Mouse (Mus musculus): ENCODE measurements around the gene Poglut1.
"Not testable (repeated sequence)": the region's sequence is repeated elsewhere in the genome, so short reads cannot be mapped to it uniquely, and the experiment has no call there.

Poglut1 gene

DNA sequence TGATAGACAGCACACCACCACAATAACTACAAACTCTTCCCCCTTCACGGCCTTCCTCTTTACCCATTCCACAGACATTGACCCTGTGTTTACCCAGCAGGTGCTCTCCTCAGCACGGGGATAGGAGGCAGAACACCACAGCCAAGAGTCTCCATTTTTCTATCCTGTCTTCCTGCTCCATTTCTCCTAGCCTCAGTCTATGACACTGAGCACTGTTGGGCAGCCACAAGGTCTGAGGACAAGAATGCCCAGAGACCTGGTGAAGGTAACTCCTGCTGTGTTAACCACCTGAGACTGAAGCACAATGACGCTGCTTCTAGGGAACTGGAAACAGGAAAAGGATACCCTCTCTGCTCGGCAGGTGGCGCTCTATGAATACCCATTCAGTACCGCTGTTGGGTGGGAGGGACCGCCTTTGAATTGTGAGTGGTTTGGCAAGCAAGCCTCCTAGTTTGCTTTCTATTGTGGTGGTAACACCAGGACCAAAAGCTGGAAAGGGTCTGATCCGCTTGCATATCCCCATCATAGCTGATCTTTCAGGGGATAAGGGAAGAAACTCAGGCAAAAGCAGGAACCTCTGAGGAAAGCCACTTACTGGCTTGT is 13.4 kb downstream of the Poglut1 start:
- peak; percentile 76 to 85 for DNase-seq (ENCODE audit: low spot score in 2 of 2)

DNA sequence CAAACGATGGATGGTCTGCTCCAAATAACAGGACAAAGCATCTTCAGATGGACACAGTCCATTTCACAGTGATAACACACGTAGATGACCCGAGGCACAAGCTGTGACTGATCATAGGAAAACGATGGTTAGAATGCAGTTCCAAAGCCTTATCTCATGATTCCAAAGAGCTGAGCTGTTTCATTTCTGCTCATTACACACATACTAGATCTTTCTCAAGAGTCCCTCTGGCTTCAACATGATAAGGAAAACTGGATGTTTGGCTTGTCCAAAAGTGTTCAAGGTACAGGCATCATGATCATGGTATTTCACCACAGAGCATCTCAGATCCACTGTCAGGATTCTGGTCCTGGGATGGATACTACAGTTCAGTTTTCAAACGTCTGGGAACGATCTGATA is 23.8 kb downstream of the Poglut1 start:
- no peak for DNase-seq (ENCODE audit: low spot score in 2 of 2)

DNA sequence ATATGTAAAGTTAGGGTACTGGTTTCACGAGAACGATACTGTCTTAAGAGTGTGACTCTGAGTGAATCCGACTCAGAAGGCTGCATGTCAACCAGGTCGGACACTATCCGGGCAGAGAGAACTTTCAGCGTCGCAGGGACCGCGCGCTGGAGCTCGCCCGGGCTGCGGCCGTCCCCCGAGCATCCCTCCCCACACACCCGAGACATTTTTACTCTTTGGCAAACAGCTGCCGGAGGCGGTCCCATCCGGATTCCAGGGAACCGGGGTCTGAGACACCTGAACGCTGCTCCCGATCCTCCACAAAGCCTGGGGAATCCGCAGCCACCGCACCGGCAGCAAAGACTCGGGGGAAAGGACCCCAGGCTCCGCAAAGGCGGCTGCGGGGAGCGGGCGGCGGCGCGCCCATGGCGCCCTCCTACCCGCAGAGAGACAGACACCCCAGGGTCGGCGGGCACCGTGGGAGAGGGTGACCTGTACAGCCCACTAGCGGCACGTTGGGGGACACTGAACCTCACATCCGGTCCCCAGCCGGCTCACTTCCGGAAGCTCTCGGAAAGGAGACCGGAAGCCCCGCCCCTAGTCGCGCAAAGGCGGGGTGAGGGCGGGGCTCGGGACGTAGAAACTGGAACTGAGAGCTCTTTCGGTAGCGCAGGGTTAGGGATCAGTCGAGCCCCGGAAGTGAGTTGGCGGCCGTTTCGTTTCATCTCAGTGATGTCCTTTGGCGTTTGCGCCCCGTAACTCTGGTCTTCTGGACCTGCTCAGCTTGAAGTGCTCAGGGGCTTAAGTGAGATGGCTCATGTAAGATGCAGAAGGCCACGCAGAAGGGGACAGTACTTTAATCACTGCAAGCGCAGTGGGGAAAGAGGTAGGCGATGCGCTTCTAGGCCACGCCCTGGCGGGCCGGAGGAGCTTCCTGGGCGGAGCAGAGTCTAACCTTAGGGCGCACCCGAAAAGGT is 27.7 kb downstream of the Poglut1 start, which contains the start of gene Timmdc1:
Timmdc1 (minus strand) TSS at position 535 of the 956 bp plus-strand sequence.
- peak; percentile 97 for DNase-seq (ENCODE audit: low spot score in 2 of 2)

- no peak for DNase-seq (ENCODE audit: low spot score in 2 of 2)
These were observed 28.7 kb downstream of the Poglut1 start for GRCm38 (mm10) chr16:38521211-38521987.

DNA sequence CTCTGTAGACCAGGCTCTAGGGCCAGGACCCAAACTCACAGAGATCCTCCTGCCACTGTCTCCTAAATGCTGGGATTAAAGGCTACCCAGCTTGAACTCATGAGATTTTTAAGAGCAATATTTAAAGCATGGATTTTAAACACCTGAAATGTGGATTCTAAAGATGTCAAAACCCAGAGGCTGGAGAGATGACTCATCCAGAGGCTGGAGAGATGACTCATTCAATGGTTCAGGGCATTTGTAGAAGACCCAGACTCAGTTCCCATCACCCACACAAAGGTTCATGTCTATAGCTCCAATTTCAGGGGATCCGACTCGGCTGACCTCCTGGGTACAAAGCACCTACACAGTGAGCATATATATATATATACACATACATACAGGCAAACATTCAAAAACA is 30.9 kb downstream of the Poglut1 start:
- DNase-seq (ENCODE audit: low spot score in 2 of 2) = no peak

DNA sequence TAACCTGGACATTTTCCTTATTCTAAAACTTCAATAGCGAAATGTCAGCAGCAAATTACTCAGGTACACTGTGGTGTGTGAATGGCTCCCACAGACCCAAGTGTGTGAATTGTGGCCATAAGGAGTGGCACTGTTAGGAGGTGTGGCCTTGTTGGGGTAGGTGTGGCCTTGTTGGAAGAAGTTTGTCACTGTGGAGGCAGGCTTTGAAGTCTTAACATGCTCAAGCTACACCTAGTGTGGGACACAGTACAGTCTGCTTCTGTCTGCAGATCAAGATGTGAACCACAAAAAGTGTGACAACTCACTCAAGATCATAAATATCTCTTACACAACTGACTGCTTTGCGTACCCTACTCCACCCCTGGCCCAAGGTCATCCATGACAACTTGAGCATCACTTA is 39.2 kb downstream of the Poglut1 start:
- no peak for DNase-seq (ENCODE audit: low spot score in 2 of 2)

- peak; percentile 74 to 80 for DNase-seq (ENCODE audit: low spot score in 2 of 2)
These were observed 43.9 kb downstream of the Poglut1 start for GRCm38 (mm10) chr16:38506041-38506634.

- DNase-seq (ENCODE audit: low spot score in 2 of 2) = no peak
These were observed 46.5 kb downstream of the Poglut1 start for GRCm38 (mm10) chr16:38503528-38503927.

- DNase-seq (ENCODE audit: low spot score in 2 of 2) = no peak
These were observed 47.6 kb downstream of the Poglut1 start for GRCm38 (mm10) chr16:38502469-38502868.

- DNase-seq (ENCODE audit: low spot score in 2 of 2) = no peak
These were observed 53.4 kb downstream of the Poglut1 start for GRCm38 (mm10) chr16:38496604-38497140.

DNA sequence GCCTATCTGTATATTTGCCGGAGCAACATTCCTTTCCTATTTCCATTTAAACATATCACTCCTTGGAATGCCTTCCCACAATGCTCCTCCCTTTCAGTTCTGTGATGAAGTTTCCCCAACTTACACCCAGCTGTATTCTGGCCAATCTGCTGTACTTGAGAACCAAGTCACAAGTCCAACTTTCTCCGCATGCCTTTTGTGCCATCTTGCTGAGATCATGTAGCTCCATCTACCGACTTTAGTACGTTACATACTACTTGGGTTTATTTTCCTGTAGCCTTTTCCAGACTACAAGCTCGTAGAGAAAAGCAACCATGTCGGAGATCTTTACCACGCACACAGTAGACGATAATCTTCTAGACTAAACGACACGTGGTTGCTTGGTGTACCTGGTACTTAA is 56.2 kb downstream of the Poglut1 start:
- DNase-seq (ENCODE audit: low spot score in 2 of 2) = no peak

GRCm38 (mm10) chr16:38492551-38492950 is 57.5 kb downstream of the Poglut1 start:
- DNase-seq (ENCODE audit: low spot score in 2 of 2) = no peak

DNA sequence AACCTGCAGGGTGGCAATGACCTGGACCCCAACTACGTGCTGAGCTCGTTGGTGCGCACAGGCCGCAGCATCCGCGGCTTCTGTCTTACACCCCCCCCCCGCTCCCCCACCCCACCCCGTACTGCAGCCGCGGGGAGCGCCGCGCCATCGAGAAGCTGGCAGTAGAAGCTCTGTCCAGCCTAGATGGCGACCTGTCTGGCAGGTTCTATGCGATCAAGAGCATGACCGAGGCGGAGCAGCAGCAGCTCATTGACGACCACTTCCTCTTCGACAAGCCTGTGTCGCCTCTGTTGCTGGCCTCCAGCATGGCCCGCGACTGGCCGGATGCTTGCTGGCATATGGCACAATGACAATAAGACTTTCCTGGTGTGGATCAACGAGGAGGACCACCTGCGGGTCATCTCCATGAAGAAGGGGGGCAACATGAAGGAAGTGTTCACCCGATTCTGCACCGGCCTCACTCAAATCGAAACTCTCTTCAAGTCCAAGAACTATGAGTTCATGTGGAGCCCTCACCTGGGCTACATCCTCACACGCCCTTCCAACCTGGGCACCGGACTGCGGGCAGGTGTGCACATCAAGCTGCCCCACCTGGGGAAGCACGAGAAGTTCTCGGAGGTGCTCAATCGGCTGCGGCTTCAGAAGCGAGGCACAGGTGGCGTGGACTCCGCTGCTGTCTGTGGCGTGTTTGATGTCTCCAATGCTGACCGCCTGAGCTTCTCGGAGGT is 66.3 kb downstream of the Poglut1 start:
- no peak for DNase-seq (ENCODE audit: low spot score in 2 of 2)

DNA sequence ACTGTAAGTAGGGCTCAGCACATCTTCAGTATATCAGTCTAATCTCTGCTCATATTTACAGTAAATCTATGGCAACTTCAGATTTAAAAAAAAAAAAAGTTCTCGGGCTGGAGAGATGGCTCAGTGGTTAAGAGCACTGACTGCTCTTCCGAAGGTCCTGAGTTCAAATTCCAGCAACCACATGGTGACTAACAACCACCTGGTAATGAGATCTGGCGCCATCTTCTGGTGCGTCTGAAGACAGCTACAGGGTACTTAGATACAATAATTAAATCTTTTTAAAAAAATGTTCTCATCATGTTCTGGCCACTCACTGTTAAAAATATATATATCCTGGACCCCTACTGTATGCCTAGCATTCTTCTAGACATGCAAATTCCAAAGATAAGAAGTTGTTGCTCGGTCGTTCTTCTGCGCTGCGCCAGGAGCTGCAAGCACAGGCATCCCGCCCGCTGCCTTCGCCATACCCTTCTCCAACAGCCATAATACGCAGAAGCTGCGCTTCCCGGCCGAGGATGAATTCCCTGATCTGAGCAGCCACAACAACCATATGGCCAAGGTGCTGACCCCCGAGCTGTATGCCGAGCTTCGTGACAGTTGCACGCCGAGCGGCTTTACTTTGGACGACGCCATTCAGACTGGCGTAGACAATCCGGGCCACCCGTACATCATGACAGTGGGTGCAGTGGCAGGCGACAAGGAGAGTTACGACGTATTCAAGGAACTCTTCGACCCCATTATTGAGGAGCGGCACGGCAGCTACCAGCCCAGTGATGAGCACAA is 67.1 kb downstream of the Poglut1 start:
- no peak for DNase-seq (ENCODE audit: low spot score in 2 of 2)

DNA sequence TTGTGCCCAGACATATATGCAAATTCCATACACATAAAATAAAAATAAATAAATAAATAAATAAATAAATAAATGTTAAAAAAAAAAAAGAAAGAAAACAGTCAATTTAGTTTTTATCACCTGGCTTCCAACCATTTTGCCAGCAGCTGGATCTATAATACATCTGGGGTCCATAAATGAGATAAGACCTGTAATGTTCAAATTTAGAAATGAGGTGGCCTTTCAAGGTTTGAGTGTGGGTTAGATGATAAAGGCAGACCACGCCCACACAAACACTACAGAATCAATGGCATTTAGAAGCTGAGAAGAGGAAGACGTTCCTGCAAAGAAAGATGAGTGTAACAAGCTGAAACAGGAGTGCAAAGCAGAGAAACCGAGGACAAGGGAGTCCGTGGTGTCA is 68.7 kb downstream of the Poglut1 start:
- DNase-seq (ENCODE audit: low spot score in 2 of 2) = no peak

DNA sequence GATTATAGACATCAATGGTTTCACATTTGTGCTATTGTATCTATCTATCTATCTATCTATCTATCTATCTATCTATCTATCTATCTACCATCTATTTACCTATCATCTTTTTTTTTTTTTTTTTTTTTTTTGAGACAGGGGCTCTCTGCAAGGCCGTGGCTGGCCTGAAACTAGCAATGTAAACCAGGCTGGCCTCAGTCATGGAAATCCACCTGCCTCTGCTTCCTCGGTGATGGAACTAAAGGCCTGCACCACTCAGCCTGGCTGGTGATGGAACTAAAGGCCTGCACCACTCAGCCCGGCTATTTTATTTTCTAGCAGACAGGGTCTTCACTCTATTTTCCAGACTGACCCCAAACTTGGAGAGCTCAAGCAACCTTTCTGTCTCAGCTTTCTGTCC is 71.8 kb downstream of the Poglut1 start:
- DNase-seq (ENCODE audit: low spot score in 2 of 2) = no peak

DNA sequence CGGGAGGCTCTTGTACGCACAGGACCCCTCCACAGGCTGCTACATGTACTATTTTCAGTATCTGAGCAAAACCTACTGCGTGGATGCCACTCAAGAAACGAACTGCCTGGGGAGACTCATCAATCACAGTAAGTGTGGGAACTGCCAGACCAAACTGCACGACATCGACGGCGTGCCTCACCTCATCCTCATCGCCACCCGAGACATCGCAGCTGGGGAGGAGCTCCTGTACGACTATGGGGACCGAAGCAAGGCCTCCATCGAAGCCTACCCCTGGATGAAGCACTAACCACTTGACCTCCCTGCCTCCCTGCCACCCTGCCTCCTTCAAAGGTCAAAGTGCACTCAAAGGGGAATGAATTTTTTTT is 72.8 kb downstream of the Poglut1 start:
- DNase-seq (ENCODE audit: low spot score in 2 of 2) = not testable (repeated sequence)

DNA sequence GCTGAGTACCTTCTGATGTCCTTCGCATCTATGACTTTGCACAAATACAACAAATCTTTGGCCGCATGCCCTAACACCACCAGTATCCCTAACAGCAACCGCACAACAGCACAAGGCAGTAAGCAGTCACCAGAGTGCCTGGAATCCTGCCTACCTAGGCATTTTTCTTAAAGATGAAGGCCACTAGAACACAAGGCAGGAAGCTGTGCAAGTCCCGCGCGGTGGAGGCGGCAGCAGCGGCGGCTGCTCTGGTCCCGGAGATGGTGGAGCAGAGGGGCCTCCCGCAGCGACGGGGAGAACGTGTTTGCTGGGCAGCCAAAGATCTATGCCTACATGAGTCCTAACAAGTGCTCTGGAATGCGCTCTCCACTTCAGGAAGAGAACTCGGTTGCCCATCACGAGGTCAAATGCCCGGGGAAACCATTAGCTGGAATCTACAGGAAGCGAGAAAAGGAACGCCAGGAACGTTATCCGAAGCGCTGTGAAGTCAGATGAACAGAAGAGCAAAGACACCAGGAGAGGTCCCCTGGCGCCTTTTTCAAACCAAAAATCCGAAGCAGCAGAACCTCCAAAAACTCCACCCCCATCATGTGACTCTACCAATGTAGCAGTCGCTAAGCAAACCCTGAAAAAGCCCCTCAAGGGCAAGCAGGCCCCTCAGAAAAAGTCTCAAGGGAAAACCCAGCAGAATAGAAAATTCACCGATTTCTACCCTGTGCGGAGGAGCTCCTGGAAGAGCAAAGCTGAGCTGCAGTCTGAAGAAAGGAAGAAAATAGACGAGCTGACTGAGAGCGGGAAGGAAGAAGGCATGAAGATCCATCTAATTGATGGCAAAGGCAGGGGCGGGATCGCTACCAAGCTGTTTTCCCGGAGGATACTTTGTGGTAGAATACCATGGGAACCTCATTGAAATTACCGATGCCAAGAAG is 73.5 kb downstream of the Poglut1 start:
- peak; percentile 37 to 49 for DNase-seq (ENCODE audit: low spot score in 2 of 2)

DNA sequence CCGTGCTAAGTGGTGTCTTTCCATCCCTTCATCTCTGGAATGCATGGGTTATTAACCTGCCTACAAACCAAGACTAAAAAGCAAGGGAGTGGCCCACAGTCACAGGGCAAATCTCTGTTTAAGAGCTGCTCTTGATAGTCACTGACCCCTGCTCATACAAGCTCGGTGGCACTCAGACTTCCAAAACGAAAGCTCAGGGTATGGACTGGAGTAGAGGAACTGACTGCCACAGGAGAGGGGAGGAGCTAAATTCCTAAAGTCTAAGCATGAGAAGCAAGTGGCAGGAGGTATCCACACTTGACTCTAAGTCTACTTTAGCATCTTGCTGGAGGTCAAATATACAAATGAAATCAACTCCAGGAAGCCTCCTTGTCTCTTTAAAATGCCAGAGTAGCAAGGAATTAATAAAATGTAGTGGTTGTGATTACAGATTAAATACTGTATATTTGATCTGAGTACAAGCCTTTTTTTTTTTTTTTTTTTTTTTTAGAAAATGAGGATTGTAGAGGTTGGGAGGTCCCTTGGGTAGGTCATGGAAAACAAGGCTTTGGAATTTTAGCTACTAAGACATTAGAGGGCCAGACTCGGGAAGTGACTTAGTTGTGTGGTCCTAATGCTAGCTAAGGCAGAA is 74.3 kb downstream of the Poglut1 start:
- no peak for DNase-seq (ENCODE audit: low spot score in 2 of 2)

Data from right cerebral cortex, postnatal 10 days (tissue).